8 mouse cellular contexts compared by ENCODE assay signal in genomic region chr4:128811382-128812056, GRCm38 (mm10). TPM values are rescaled to one million over a fixed set of nuclear protein-coding genes. Genes with fewer than 3 reads are reported as not detected.
DNase-seq lines count a peak whose midpoint lies in the region; ATAC-seq lines count a peak whose summit lies in the region.

No protein-coding gene starts in this region.

- H3K9me3 ChIP-seq in heart, embryonic 12.5 days (replicated peaks) = no peaks in the 10 kb centered on the region
- H3K9me3 ChIP-seq in kidney, embryonic 16.5 days (ENCODE audit: low read length) = no peaks in the 10 kb centered on the region

- H3K4me1 ChIP-seq in heart, embryonic 12.5 days (replicated peaks) = peaks cover 11% of the 10 kb centered on the region
- peaks cover 25% of the 10 kb centered on the region for H3K4me1 ChIP-seq in kidney, embryonic 16.5 days (ENCODE audit: insufficient read depth, low read length)

- peak; percentile 18 to 27 for DNase-seq in CD8-positive naive resting alpha-beta T cell, adult 2 months (ENCODE audit: low read depth in 2 of 2, low spot score in 2 of 2)
- peak; percentile 85 for DNase-seq in brain, embryonic 18.5 days (ENCODE audit: low read depth, low spot score)
- peak; percentile 79 for DNase-seq in liver
- DNase-seq in monocyte, adult 2 months (ENCODE audit: low read depth in 1 of 2, low spot score in 2 of 2) = peak; percentile 54 to 62
- peak; percentile 72 to 83 for DNase-seq in spleen, postnatal 4 days (ENCODE audit: low spot score in 2 of 2)

- peak overlapping the region; percentile 68 for H3K4me2 ChIP-seq in heart, embryonic 12.5 days
- peak overlapping the region; percentile 66 for H3K4me2 ChIP-seq in kidney, embryonic 16.5 days (replicated peaks; ENCODE audit: low read depth, low read length)

- H3K27ac ChIP-seq in heart, embryonic 12.5 days (ENCODE audit: poor library complexity, severe bottlenecking) = no peak overlapping the region
- no peak overlapping the region for H3K27ac ChIP-seq in kidney, embryonic 16.5 days (ENCODE audit: low read length)

- WGBS in heart, embryonic 12.5 days = 14% methylated on average over 16 of the region's 16 CpGs
- WGBS in kidney, embryonic 16.5 days = 12% methylated on average over 16 of the region's 16 CpGs

- H3K27me3 ChIP-seq in heart, embryonic 12.5 days (replicated peaks) = no peaks in the 10 kb centered on the region
- H3K27me3 ChIP-seq in kidney, embryonic 16.5 days (ENCODE audit: insufficient read depth, low read length) = no peaks in the 10 kb centered on the region

- peak overlapping the region; percentile 73 for H3K9ac ChIP-seq in heart, embryonic 12.5 days
- peak overlapping the region; percentile 68 for H3K9ac ChIP-seq in kidney, embryonic 16.5 days (replicated peaks; ENCODE audit: low read length)

- H3K4me3 ChIP-seq in heart, embryonic 12.5 days = peak overlapping the region; percentile 54
- H3K4me3 ChIP-seq in kidney, embryonic 16.5 days (ENCODE audit: low read length) = peak overlapping the region; percentile 50

- no peaks in the 10 kb centered on the region for H3K36me3 ChIP-seq in heart, embryonic 12.5 days
- H3K36me3 ChIP-seq in kidney, embryonic 16.5 days (ENCODE audit: insufficient read depth, low read length) = no peaks in the 10 kb centered on the region

- peak; percentile 94 for ATAC-seq in erythroid progenitor cell, adult 5-6 weeks (replicated peaks; ENCODE audit: low FRiP score, poor library complexity, severe bottlenecking)
- ATAC-seq in heart, embryonic 12.5 days (ENCODE audit: insufficient number of reproducible peaks, low FRiP score) = peak; percentile 90
- ATAC-seq in kidney, embryonic 16.5 days (ENCODE audit: low FRiP score, low TSS enrichment) = peak; percentile 88

RNA-seq across cellular contexts. Expression of gene Zfp362, which starts 5.7 kb away (rescaled TPM):
- 8.6 and 10.5 TPM in 2 replicates for total RNA-seq in erythroid progenitor cell, adult 5-6 weeks (2015; ENCODE audit: low replicate concordance)
- 0.08 and 0.26 TPM in 2 replicates for total RNA-seq in erythroid progenitor cell, adult 5-6 weeks (2017; ENCODE audit: low replicate concordance)
- 21.3 and 21.8 TPM in 2 replicates for polyA plus RNA-seq in heart, embryonic 12.5 days (2016; fragmentation: Nextera tagmentation; extraction: Ambion mirVana)
- polyA plus RNA-seq in kidney, embryonic 16.5 days (2015; fragmentation: Nextera tagmentation; extraction: Ambion mirVana) = 46.1 and 47.5 TPM in 2 replicates

RNA-seq across cellular contexts. Expression of gene A3galt2, which starts 56.4 kb away (rescaled TPM):
- not detected in 2 replicates for total RNA-seq in erythroid progenitor cell, adult 5-6 weeks (2015; ENCODE audit: low replicate concordance)
- 0.08 TPM in 1 of 2 replicates, not detected in the other for total RNA-seq in erythroid progenitor cell, adult 5-6 weeks (2017; ENCODE audit: low replicate concordance)
- polyA plus RNA-seq in heart, embryonic 12.5 days (2016; fragmentation: Nextera tagmentation; extraction: Ambion mirVana) = 0.09 TPM in 2 replicates
- polyA plus RNA-seq in kidney, embryonic 16.5 days (2015; fragmentation: Nextera tagmentation; extraction: Ambion mirVana) = 0.24 and 0.35 TPM in 2 replicates

Comparison
In these comparisons a context has a peak if more than half of its experiments do, and no peak if none do; other contexts are left out.
1. DNase-seq: peak in every context shown above with its lines; median percentile 85 in brain, embryonic 18.5 days; 79 in liver; 78 in spleen, postnatal 4 days; 58 in monocyte, adult 2 months; 22 in CD8-positive naive resting alpha-beta T cell, adult 2 months.